Mouse (Mus musculus): ENCODE results near the gene Fam222a. TPM values are rescaled to one million over a fixed set of nuclear protein-coding genes. Genes with fewer than 3 reads are reported as not detected.

The Fam222a gene
- polyA plus RNA-seq, 2 experiments, result 0.56 to 0.71 TPM

DNA sequence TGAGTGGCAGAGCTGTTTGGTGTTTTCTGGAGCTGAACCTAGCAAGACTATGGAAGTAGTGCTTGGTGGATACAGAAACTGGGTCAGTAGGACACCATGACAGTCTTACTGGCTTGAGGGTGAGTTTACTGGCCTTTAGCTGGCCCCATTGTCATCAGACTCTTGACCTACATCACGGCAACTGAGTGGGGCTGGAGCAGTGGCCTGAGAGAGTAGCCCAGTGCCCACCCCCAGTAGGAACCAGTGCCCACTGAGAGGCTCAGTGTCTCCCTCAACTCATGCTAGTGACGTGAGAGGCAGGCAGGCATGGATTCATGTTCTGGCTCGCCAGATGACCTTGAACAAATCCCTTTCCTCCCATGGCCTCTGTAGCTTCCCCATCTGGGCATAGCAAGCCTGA lies 15.2 kb downstream of the Fam222a start:
- H3K9ac ChIP-seq (replicated peaks), result no peak overlapping the region
- no peak overlapping the region for H3K4me2 ChIP-seq (ENCODE audit: low read depth)
- no peaks in the 10 kb centered on the region for H3K27me3 ChIP-seq (ENCODE audit: control insufficient read depth, insufficient read depth, low read length)
- no peak overlapping the region for H3K4me3 ChIP-seq (ENCODE audit: insufficient read depth in 1 of 2, low read depth in 2 of 2, low read length in 2 of 2)
- no peaks in the 10 kb centered on the region for H3K36me3 ChIP-seq (replicated peaks; ENCODE audit: control insufficient read depth, insufficient read depth, low read depth)
- 41% methylated on average over 3 of the region's 3 CpGs for WGBS (ENCODE audit: insufficient replicate concordance)
- H3K9me3 ChIP-seq (ENCODE audit: control insufficient read depth, low read length), result no peaks in the 10 kb centered on the region
- H3K27ac ChIP-seq, result no peak overlapping the region
- TF ChIP-seq EP300 (IDR thresholded peaks at IDR 0.05; ENCODE audit: low read depth), result no peak
- no peak for TF ChIP-seq CTCF (IDR thresholded peaks at IDR 0.05; ENCODE audit: low read depth)
- DNase-seq (ENCODE audit: low read depth in 3 of 3, low spot score in 3 of 3) (no peak), ATAC-seq (ENCODE audit: insufficient read depth) (no peak)
- peaks cover 0 to 3% of the 10 kb centered on the region in 2 experiments; a peak in 1 of 4 replicates for H3K4me1 ChIP-seq (replicated peaks; ENCODE audit: control insufficient read depth in 2 of 2, insufficient read depth in 2 of 2, low read length in 1 of 2)

DNA sequence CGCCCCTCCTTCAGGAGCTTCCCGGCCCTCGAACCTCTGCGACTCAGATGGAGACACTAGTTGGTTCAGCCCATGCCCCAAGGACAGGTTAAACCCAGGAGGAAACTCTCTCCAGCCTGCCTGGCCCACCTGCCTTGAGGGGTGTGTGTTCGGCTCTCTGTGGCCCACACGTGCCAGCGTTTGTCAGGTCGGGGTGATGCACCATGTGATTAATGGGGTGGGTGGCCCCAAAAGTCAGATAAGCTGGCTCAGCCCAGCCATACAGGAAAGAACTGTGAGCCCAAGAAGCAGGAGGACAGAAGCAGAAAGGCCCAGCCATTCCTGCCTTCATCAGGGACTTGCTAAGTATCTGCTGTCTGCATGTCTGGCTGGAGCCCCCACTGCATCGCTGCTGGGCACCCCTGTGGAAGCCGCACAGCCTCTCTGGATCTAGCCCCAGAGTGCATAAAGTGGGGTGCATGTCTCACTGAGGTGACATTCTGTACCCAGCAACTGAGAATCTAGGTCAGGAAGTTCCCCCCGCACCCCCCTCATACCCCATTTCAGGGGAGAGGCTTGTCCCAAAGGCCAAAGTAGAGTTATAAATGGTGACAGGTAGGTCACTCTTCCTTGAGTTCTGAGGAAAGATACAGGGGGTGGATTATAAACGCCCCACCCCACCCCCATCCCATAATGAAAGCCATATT lies 15.8 kb downstream of the Fam222a start:
- DNase-seq (ENCODE audit: low read depth in 3 of 3, low spot score in 3 of 3), result no peak
- Histone ChIP-seq H3K4me3 (ENCODE audit: insufficient read depth in 1 of 2, low read depth in 2 of 2, low read length in 2 of 2) (no peak overlapping the region), H3K4me1 (replicated peaks; ENCODE audit: control insufficient read depth in 2 of 2, insufficient read depth in 2 of 2, low read length in 1 of 2) (peaks cover 0 to 8% of the 10 kb centered on the region in 2 experiments; a peak in 2 of 4 replicates)

GRCm38 (mm10) chr5:114584293-114585104 lies 16.7 kb downstream of the Fam222a start:
- no peaks in the 10 kb centered on the region for H3K36me3 ChIP-seq (replicated peaks; ENCODE audit: control insufficient read depth, insufficient read depth, low read depth)
- H3K9me3 ChIP-seq (ENCODE audit: control insufficient read depth, low read length), result no peaks in the 10 kb centered on the region
- DNase-seq (ENCODE audit: low read depth in 3 of 3, low spot score in 3 of 3), result no peak
- H3K9ac ChIP-seq (replicated peaks), result no peak overlapping the region
- WGBS (ENCODE audit: insufficient replicate concordance), result 57% methylated on average over 14 of the region's 14 CpGs
- peaks cover 0 to 8% of the 10 kb centered on the region in 2 experiments; a peak in 2 of 4 replicates for H3K4me1 ChIP-seq (replicated peaks; ENCODE audit: control insufficient read depth in 2 of 2, insufficient read depth in 2 of 2, low read length in 1 of 2)
- no peaks in the 10 kb centered on the region for H3K27me3 ChIP-seq (ENCODE audit: control insufficient read depth, insufficient read depth, low read length)
- TF ChIP-seq CTCF (IDR thresholded peaks at IDR 0.05; ENCODE audit: low read depth) (no peak), EP300 (IDR thresholded peaks at IDR 0.05; ENCODE audit: low read depth) (no peak)
- H3K27ac ChIP-seq, result no peak overlapping the region
- no peak for ATAC-seq (ENCODE audit: insufficient read depth)
- no peak overlapping the region for H3K4me2 ChIP-seq (ENCODE audit: low read depth)
- no peak overlapping the region for H3K4me3 ChIP-seq (ENCODE audit: insufficient read depth in 1 of 2, low read depth in 2 of 2, low read length in 2 of 2)

More for the DNA sequence above, 15.8 kb downstream of the Fam222a start:
- Histone ChIP-seq H3K36me3 (replicated peaks; ENCODE audit: control insufficient read depth, insufficient read depth, low read depth) (no peaks in the 10 kb centered on the region), H3K9ac (replicated peaks) (no peak overlapping the region), H3K4me2 (ENCODE audit: low read depth) (no peak overlapping the region), H3K27me3 (ENCODE audit: control insufficient read depth, insufficient read depth, low read length) (no peaks in the 10 kb centered on the region), H3K27ac (no peak overlapping the region), H3K9me3 (ENCODE audit: control insufficient read depth, low read length) (no peaks in the 10 kb centered on the region)
- TF ChIP-seq CTCF (IDR thresholded peaks at IDR 0.05; ENCODE audit: low read depth) (no peak), EP300 (IDR thresholded peaks at IDR 0.05; ENCODE audit: low read depth) (no peak)
- 49% methylated on average over 12 of the region's 12 CpGs for WGBS (ENCODE audit: insufficient replicate concordance)
- ATAC-seq (ENCODE audit: insufficient read depth), result no peak

GRCm38 (mm10) chr5:114585682-114586081 lies 17.9 kb downstream of the Fam222a start:
- no peak overlapping the region for H3K4me3 ChIP-seq (ENCODE audit: insufficient read depth in 1 of 2, low read depth in 2 of 2, low read length in 2 of 2)
- H3K27ac ChIP-seq, result no peak overlapping the region
- WGBS (ENCODE audit: insufficient replicate concordance), result 26% methylated on average over 5 of the region's 5 CpGs
- DNase-seq (ENCODE audit: low read depth in 3 of 3, low spot score in 3 of 3), result no peak
- TF ChIP-seq CTCF (IDR thresholded peaks at IDR 0.05; ENCODE audit: low read depth) (no peak), EP300 (IDR thresholded peaks at IDR 0.05; ENCODE audit: low read depth) (no peak)
- H3K9ac ChIP-seq (replicated peaks), result no peak overlapping the region
- H3K9me3 ChIP-seq (ENCODE audit: control insufficient read depth, low read length), result no peaks in the 10 kb centered on the region
- H3K4me2 ChIP-seq (ENCODE audit: low read depth), result no peak overlapping the region
- H3K4me1 ChIP-seq (replicated peaks; ENCODE audit: control insufficient read depth in 2 of 2, insufficient read depth in 2 of 2, low read length in 1 of 2), result peaks cover 2 to 17% of the 10 kb centered on the region in 2 experiments
- no peaks in the 10 kb centered on the region for H3K36me3 ChIP-seq (replicated peaks; ENCODE audit: control insufficient read depth, insufficient read depth, low read depth)
- no peak for ATAC-seq (ENCODE audit: insufficient read depth)
- no peaks in the 10 kb centered on the region for H3K27me3 ChIP-seq (ENCODE audit: control insufficient read depth, insufficient read depth, low read length)

- DNase-seq (ENCODE audit: low read depth in 3 of 3, low spot score in 3 of 3), result peak; percentile 44 to 49 (median 47)
- Histone ChIP-seq H3K9me3 (ENCODE audit: control insufficient read depth, low read length) (no peaks in the 10 kb centered on the region), H3K27me3 (ENCODE audit: control insufficient read depth, insufficient read depth, low read length) (no peaks in the 10 kb centered on the region), H3K9ac (replicated peaks) (no peak overlapping the region), H3K4me3 (ENCODE audit: insufficient read depth in 1 of 2, low read depth in 2 of 2, low read length in 2 of 2) (no peak overlapping the region), H3K36me3 (replicated peaks; ENCODE audit: control insufficient read depth, insufficient read depth, low read depth) (no peaks in the 10 kb centered on the region), H3K27ac (no peak overlapping the region), H3K4me1 (replicated peaks; ENCODE audit: control insufficient read depth in 2 of 2, insufficient read depth in 2 of 2, low read length in 1 of 2) (peaks cover 7 to 32% of the 10 kb centered on the region in 2 experiments), H3K4me2 (ENCODE audit: low read depth) (no peak overlapping the region)
- 26% methylated on average over 9 of the region's 9 CpGs for WGBS (ENCODE audit: insufficient replicate concordance)
- ATAC-seq (ENCODE audit: insufficient read depth), result no peak
- no peak for TF ChIP-seq CTCF (IDR thresholded peaks at IDR 0.05; ENCODE audit: low read depth)
- no peak for TF ChIP-seq EP300 (IDR thresholded peaks at IDR 0.05; ENCODE audit: low read depth)
These were observed 20.1 kb downstream of the Fam222a start for GRCm38 (mm10) chr5:114587908-114588307.
